Mouse (Mus musculus): ENCODE results near the gene Ggt7. TPM values are rescaled to one million over a fixed set of nuclear protein-coding genes. Genes with fewer than 3 reads are reported as not detected.

The Ggt7 gene
- polyA plus RNA-seq (2017; shearing (Covaris generic)), result 16.2 TPM

GRCm38 (mm10) chr2:155517455-155518423 lies at the start of gene Ggt7, which contains the start of gene Acss2:
TSS of gene Ggt7 (minus strand) at chr2:155518237.
TSS of gene Acss2 (plus strand) at chr2:155517948.

GRCm38 (mm10) chr2:155473570-155474088 lies 44.4 kb downstream of the Ggt7 start, which contains the start of gene Ncoa6:
TSS of gene Ncoa6 (minus strand) at chr2:155473894.

Other genes with a start within 250 kb of the Ggt7 start
- 1.7 TPM for gene Map1lc3a, start 241.9 kb downstream of the Ggt7 start, polyA plus RNA-seq (2017; shearing (Covaris generic))
- gene Pigu, start 160.8 kb downstream of the Ggt7 start, polyA plus RNA-seq (2017; shearing (Covaris generic)), result 52.5 TPM
- 2.5 TPM for gene Trp53inp2, start 137.2 kb downstream of the Ggt7 start, polyA plus RNA-seq (2017; shearing (Covaris generic))
- 6.9 TPM for gene Ncoa6, start 44.3 kb downstream of the Ggt7 start, polyA plus RNA-seq (2017; shearing (Covaris generic))
- gene Acss2, start 289 bp downstream of the Ggt7 start, polyA plus RNA-seq (2017; shearing (Covaris generic)), result 36.1 TPM
- gene Gss, start 74.6 kb upstream of the Ggt7 start, polyA plus RNA-seq (2017; shearing (Covaris generic)), result 13.3 TPM
- gene Myh7b, start 93.0 kb upstream of the Ggt7 start, polyA plus RNA-seq (2017; shearing (Covaris generic)), result 0.16 TPM
- gene Trpc4ap, start 174.1 kb upstream of the Ggt7 start, polyA plus RNA-seq (2017; shearing (Covaris generic)), result 115 TPM
- 80.5 TPM for gene Edem2, start 211.2 kb upstream of the Ggt7 start, polyA plus RNA-seq (2017; shearing (Covaris generic))
- gene Gm17581, start 217.6 kb upstream of the Ggt7 start, polyA plus RNA-seq (2017; shearing (Covaris generic)), result not detected
- gene Procr, start 232.9 kb upstream of the Ggt7 start, polyA plus RNA-seq (2017; shearing (Covaris generic)), result not detected

All from activated CD4-positive, CD25-positive, alpha-beta regulatory T cell, adult 9 weeks (primary cell).